Mouse (Mus musculus) lung, adult 2 months (tissue): ENCODE measurements at regions not wholly inside any gene's neighbourhood (a gene's known extent, or its start where the extent isn't known, plus 50 kb on each side); places are given as distances from the start of the nearest gene placed in this dataset.

ENCODE experiments used
- CTCF ChIP-seq: fragments of 200-500 bp; IDR thresholded peaks from 2 replicates; pipeline ENCODE4 v1.5.1; 2011; ENCODE audit warnings: mild to moderate bottlenecking, low read length, control low read depth; ENCODE audit not compliant: insufficient read depth
- POLR2A ChIP-seq: fragments of 200-500 bp; IDR thresholded peaks from 2 replicates; pipeline ENCODE4 v1.6.1; 2011; ENCODE audit warnings: low read depth, mild to moderate bottlenecking, control low read depth, low read length, borderline replicate concordance; ENCODE audit errors: extremely low read depth

- TF ChIP-seq CTCF: no peak
- TF ChIP-seq POLR2A: no peak
Measured at GRCm38 (mm10) chr9:59184089-59184488, 107.3 kb upstream of the Adpgk start.
